Mouse (Mus musculus) limb, embryonic 11.5 days (tissue): ENCODE data around the gene Ugt1a7c. TPM values are rescaled to one million over a fixed set of nuclear protein-coding genes. Genes with fewer than 3 reads are reported as not detected.
"Not testable (repeated sequence)": the region's sequence is repeated elsewhere in the genome, so short reads cannot be mapped to it uniquely, and the experiment has no call there.

Experiments used
- ATAC-seq: fragments of 200-750 bp; cut with Nextera tagmentation; 2 replicates; pipeline ENCODE4 v1.8.0; 2017; ENCODE audit warnings: low read depth; ENCODE audit not compliant: insufficient number of reproducible peaks, low FRiP score, low TSS enrichment
- DNase-seq: peaks from one replicate; pipeline ENCODE4 v3.0.0-alpha.2; 2015; ENCODE audit warnings: low spot score
- H3K27ac ChIP-seq: fragments of 300-500 bp; sonication (generic); replicated peaks from 2 replicates; pipeline ENCODE4 v1.5.1; 2014; ENCODE audit warnings: low read depth, mild to moderate bottlenecking, low read length
- H3K27me3 ChIP-seq: fragments of 300-500 bp; sonication (generic); 2 replicates; pipeline ENCODE4 v1.6.1; 2014; ENCODE audit warnings: mild to moderate bottlenecking, low read length, mixed read lengths; ENCODE audit not compliant: control insufficient read depth, insufficient read depth
- H3K36me3 ChIP-seq: fragments of 300-500 bp; sonication (generic); 2 replicates; pipeline ENCODE4 v1.6.1; 2014; ENCODE audit warnings: mild to moderate bottlenecking, low read length, moderate library complexity, mixed read lengths; ENCODE audit not compliant: control insufficient read depth, insufficient read depth
- H3K4me1 ChIP-seq: fragments of 300-500 bp; sonication (generic); 2 replicates; pipeline ENCODE4 v1.6.1; 2014; ENCODE audit warnings: low read length, mixed read lengths; ENCODE audit not compliant: control insufficient read depth, insufficient read depth
- H3K4me2 ChIP-seq: fragments of 300-500 bp; sonication (generic); 2 replicates; pipeline ENCODE4 v1.6.1; 2014; ENCODE audit warnings: low read depth, mild to moderate bottlenecking, moderate library complexity; ENCODE audit not compliant: severe bottlenecking
- H3K4me3 ChIP-seq: fragments of 300-500 bp; sonication (generic); 2 replicates; pipeline ENCODE4 v1.5.1; 2014; ENCODE audit warnings: low read depth, low read length
- H3K9ac ChIP-seq: fragments of 300-500 bp; sonication (generic); 2 replicates; pipeline ENCODE4 v1.6.1; 2014; ENCODE audit warnings: mild to moderate bottlenecking, low read length
- H3K9me3 ChIP-seq: fragments of 300-500 bp; sonication (generic); 2 replicates; pipeline ENCODE4 v1.6.1; 2016; ENCODE audit warnings: low read length; ENCODE audit not compliant: control insufficient read depth
- WGBS: fragments of 180-500 bp; shearing (Covaris S2); extraction: QIAGEN DNeasy Blood & Tissue Kit; methylation state at CpG from one replicate; pipeline ENCODE4 v1.1.7; 2014; 5-methylcytosine and 5-hydroxymethylcytosine counted together
- polyA plus RNA-seq: library from polyadenylated mRNA; unstranded; fragments of >200 nt; fragmentation: Nextera tagmentation; extraction: Ambion mirVana; gene quantifications from 2 replicates; pipeline ENCODE4 v1.2.1, GENCODE M21; 2014

Gene Ugt1a7c
- polyA plus RNA-seq, result 0.79 and 1.0 TPM in 2 replicates

- Histone ChIP-seq H3K36me3 (no peaks in the 10 kb centered on the region), H3K9ac (peak within 1 kb of the TSS; percentile 43), H3K4me2 (peak within 1 kb of the TSS; percentile 20; the same call in 1 of the 2 replicates), H3K4me3 (no peak within 1 kb of the TSS), H3K9me3 (no peaks in the 10 kb centered on the region), H3K27me3 (no peaks in the 10 kb centered on the region), H3K27ac (peak within 1 kb of the TSS; percentile 52; the same call in 1 of the 2 replicates), H3K4me1 (0 out of 2 replicates have a peak, but pooled peaks cover 3% of the 10 kb centered on the region)
- peak; percentile 55 for DNase-seq
- WGBS, result 21% methylated on average over 10 of the region's 10 CpGs
- no peak for ATAC-seq
These were observed at the start of gene Ugt1a7c for GRCm38 (mm10) chr1:88094941-88095492. Gene Ugt1a7c, plus strand, starts transcription at chr1:88095062.

- not testable (repeated sequence) for H3K4me3 ChIP-seq, ATAC-seq, H3K27ac ChIP-seq, H3K27me3 ChIP-seq, DNase-seq, H3K4me2 ChIP-seq, H3K4me1 ChIP-seq, H3K9ac ChIP-seq, H3K36me3 ChIP-seq, H3K9me3 ChIP-seq
- WGBS, result 85% methylated on average over 2 of the region's 2 CpGs
These were observed 47.5 kb upstream of the Ugt1a7c start for GRCm38 (mm10) chr1:88047408-88047807.

- no peaks in the 10 kb centered on the region for H3K36me3 ChIP-seq
- ATAC-seq (no peak), DNase-seq (no peak)
- no peaks in the 10 kb centered on the region for H3K4me1 ChIP-seq
- no peaks in the 10 kb centered on the region for H3K9me3 ChIP-seq
- H3K27ac ChIP-seq, result no peak within 1 kb of the TSS
- no peak within 1 kb of the TSS for H3K4me3 ChIP-seq
- no peak within 1 kb of the TSS for H3K4me2 ChIP-seq
- H3K9ac ChIP-seq, result no peak within 1 kb of the TSS
- H3K27me3 ChIP-seq, result no peaks in the 10 kb centered on the region
- WGBS, result 94% methylated on average over 1 of the region's 1 CpGs
These were observed 39.8 kb upstream of the Ugt1a7c start, which contains the start of gene Ugt1a10 for GRCm38 (mm10) chr1:88055088-88055487. Gene Ugt1a10, plus strand, starts transcription at chr1:88055388.

GRCm38 (mm10) chr1:88066472-88067102, 28.3 kb upstream of the Ugt1a7c start:
- not testable (repeated sequence) for H3K36me3 ChIP-seq, DNase-seq, H3K4me2 ChIP-seq, H3K27ac ChIP-seq, H3K9ac ChIP-seq, H3K9me3 ChIP-seq, H3K4me1 ChIP-seq, ATAC-seq, H3K27me3 ChIP-seq, H3K4me3 ChIP-seq
- WGBS, result 94% methylated on average over 1 of the region's 2 CpGs

GRCm38 (mm10) chr1:88070495-88070894, 24.4 kb upstream of the Ugt1a7c start, which contains the start of gene Ugt1a9:
Gene Ugt1a9, plus strand, starts transcription at chr1:88070800.
- Histone ChIP-seq H3K27ac (no peak within 1 kb of the TSS), H3K4me3 (no peak within 1 kb of the TSS), H3K27me3 (no peaks in the 10 kb centered on the region), H3K9me3 (no peaks in the 10 kb centered on the region), H3K9ac (no peak within 1 kb of the TSS), H3K4me1 (no peaks in the 10 kb centered on the region), H3K36me3 (no peaks in the 10 kb centered on the region), H3K4me2 (no peak within 1 kb of the TSS)
- no peak for ATAC-seq
- WGBS, result 76% methylated on average over 2 of the region's 2 CpGs
- no peak for DNase-seq

- ATAC-seq, result no peak
- no peaks in the 10 kb centered on the region for H3K4me1 ChIP-seq
- 83% methylated on average over 4 of the region's 4 CpGs for WGBS
These were observed 24.0 kb upstream of the Ugt1a7c start for GRCm38 (mm10) chr1:88070902-88071301.

GRCm38 (mm10) chr1:88074471-88074870, 20.4 kb upstream of the Ugt1a7c start:
- no peak overlapping the region for H3K4me3 ChIP-seq
- H3K27me3 ChIP-seq, result no peaks in the 10 kb centered on the region
- no peak overlapping the region for H3K27ac ChIP-seq
- no peak for ATAC-seq
- 88% methylated on average over 2 of the region's 2 CpGs for whole genome bisulfite sequencing
- no peaks in the 10 kb centered on the region for H3K4me1 ChIP-seq
- DNase-seq, result no peak
- no peaks in the 10 kb centered on the region for H3K9me3 ChIP-seq
- no peak overlapping the region for H3K4me2 ChIP-seq
- no peaks in the 10 kb centered on the region for H3K36me3 ChIP-seq
- no peak overlapping the region for H3K9ac ChIP-seq

More at GRCm38 (mm10) chr1:88070902-88071301, 24.0 kb upstream of the Ugt1a7c start:
- Histone ChIP-seq H3K36me3 (no peaks in the 10 kb centered on the region), H3K4me2 (no peak overlapping the region), H3K4me3 (no peak overlapping the region), H3K27ac (no peak overlapping the region), H3K9me3 (no peaks in the 10 kb centered on the region), H3K27me3 (no peaks in the 10 kb centered on the region), H3K9ac (no peak overlapping the region)
- DNase-seq, result no peak

GRCm38 (mm10) chr1:88077128-88077527, 17.7 kb upstream of the Ugt1a7c start:
- Histone ChIP-seq H3K27me3 (no peaks in the 10 kb centered on the region), H3K4me3 (no peak overlapping the region)
- no peak for ATAC-seq

More at GRCm38 (mm10) chr1:88077128-88077527, 17.7 kb upstream of the Ugt1a7c start:
- H3K27ac ChIP-seq, result no peak overlapping the region
- no peaks in the 10 kb centered on the region for H3K9me3 ChIP-seq
- no peaks in the 10 kb centered on the region for H3K36me3 ChIP-seq
- DNase-seq, result no peak
- no peak overlapping the region for H3K9ac ChIP-seq
- no peak overlapping the region for H3K4me2 ChIP-seq
- no peaks in the 10 kb centered on the region for H3K4me1 ChIP-seq
- 71% methylated on average over 1 of the region's 1 CpGs for WGBS
